Mouse (Mus musculus): ENCODE results near the gene Hoxa5. TPM values are rescaled to one million over a fixed set of nuclear protein-coding genes. Genes with fewer than 3 reads are reported as not detected.

Hoxa5 gene
- polyA plus RNA-seq, 1 experiment from 2014 or later = 0.08 TPM

GRCm38 (mm10) chr6:52191860-52192550 lies 12.4 kb downstream of the Hoxa5 start:
- Histone ChIP-seq H3K27ac (no peak overlapping the region), H3K4me3 (replicated peaks) (peak overlapping the region; percentile 36), H3K27me3 (peaks cover 100% of the 10 kb centered on the region), H3K4me1 (replicated peaks) (peaks cover 10% of the 10 kb centered on the region), H3K9me3 (no peaks in the 10 kb centered on the region), H3K36me3 (no peaks in the 10 kb centered on the region), H3K4me2 (replicated peaks) (peak overlapping the region; percentile 54), H3K9ac (replicated peaks) (no peak overlapping the region)
- ATAC-seq = no peak
- WGBS = 1% methylated on average over 41 of the region's 55 CpGs

- H3K4me1 ChIP-seq (replicated peaks) = peaks cover 10% of the 10 kb centered on the region
- under 1% methylated on average over 67 of the region's 102 CpGs for WGBS
- H3K4me3 ChIP-seq (replicated peaks) = peak within 1 kb of the TSS; percentile 36
- no peak within 1 kb of the TSS for H3K27ac ChIP-seq
- no peak within 1 kb of the TSS for H3K9ac ChIP-seq (replicated peaks)
- H3K4me2 ChIP-seq (replicated peaks) = peak within 1 kb of the TSS; percentile 54
- peaks cover 100% of the 10 kb centered on the region for H3K27me3 ChIP-seq
- H3K9me3 ChIP-seq = no peaks in the 10 kb centered on the region
- H3K36me3 ChIP-seq = no peaks in the 10 kb centered on the region
- ATAC-seq = no peak
These were observed 13.2 kb downstream of the Hoxa5 start, which contains the start of gene Hoxa4 for GRCm38 (mm10) chr6:52190906-52191810. Hoxa4 (minus strand) TSS chr6:52191753.

- Histone ChIP-seq H3K27ac (no peak overlapping the region), H3K9me3 (no peaks in the 10 kb centered on the region), H3K27me3 (peaks cover 100% of the 10 kb centered on the region), H3K4me1 (replicated peaks) (peaks cover 10% of the 10 kb centered on the region), H3K9ac (replicated peaks) (no peak overlapping the region), H3K4me3 (replicated peaks) (no peak overlapping the region), H3K4me2 (replicated peaks) (no peak overlapping the region), H3K36me3 (no peaks in the 10 kb centered on the region)
- under 1% methylated on average over 23 of the region's 23 CpGs for WGBS
- ATAC-seq = no peak
These were observed 14.0 kb downstream of the Hoxa5 start for GRCm38 (mm10) chr6:52190410-52190809.

- Histone ChIP-seq H3K4me1 (replicated peaks) (peaks cover 10% of the 10 kb centered on the region), H3K4me3 (replicated peaks) (no peak overlapping the region), H3K4me2 (replicated peaks) (no peak overlapping the region), H3K9ac (replicated peaks) (no peak overlapping the region), H3K27me3 (peaks cover 100% of the 10 kb centered on the region), H3K27ac (no peak overlapping the region), H3K9me3 (no peaks in the 10 kb centered on the region), H3K36me3 (no peaks in the 10 kb centered on the region)
- ATAC-seq = no peak
- 5% methylated on average over 8 of the region's 8 CpGs for WGBS
These were observed 14.5 kb downstream of the Hoxa5 start for GRCm38 (mm10) chr6:52189909-52190308.

- no peak for ATAC-seq
- H3K4me3 ChIP-seq (replicated peaks) = no peak overlapping the region
These were observed 15.2 kb downstream of the Hoxa5 start for GRCm38 (mm10) chr6:52189172-52189591.

GRCm38 (mm10) chr6:52186500-52186899 lies 17.9 kb downstream of the Hoxa5 start:
- H3K4me2 ChIP-seq (replicated peaks) = no peak overlapping the region
- no peaks in the 10 kb centered on the region for H3K9me3 ChIP-seq
- H3K27ac ChIP-seq = no peak overlapping the region
- peaks cover 7% of the 10 kb centered on the region for H3K4me1 ChIP-seq (replicated peaks)
- H3K36me3 ChIP-seq = no peaks in the 10 kb centered on the region
- no peak for ATAC-seq
- 8% methylated on average over 1 of the region's 1 CpGs for WGBS
- H3K4me3 ChIP-seq (replicated peaks) = no peak overlapping the region
- H3K27me3 ChIP-seq = peaks cover 100% of the 10 kb centered on the region
- H3K9ac ChIP-seq (replicated peaks) = no peak overlapping the region

More at GRCm38 (mm10) chr6:52189172-52189591, 15.2 kb downstream of the Hoxa5 start:
- 7% methylated on average over 5 of the region's 5 CpGs for WGBS
- H3K9me3 ChIP-seq = no peaks in the 10 kb centered on the region
- H3K27me3 ChIP-seq = peaks cover 100% of the 10 kb centered on the region
- no peak overlapping the region for H3K27ac ChIP-seq
- H3K9ac ChIP-seq (replicated peaks) = no peak overlapping the region
- no peak overlapping the region for H3K4me2 ChIP-seq (replicated peaks)
- H3K4me1 ChIP-seq (replicated peaks) = peaks cover 10% of the 10 kb centered on the region
- H3K36me3 ChIP-seq = no peaks in the 10 kb centered on the region

- Histone ChIP-seq H3K9ac (replicated peaks) (no peak overlapping the region), H3K27me3 (peaks cover 100% of the 10 kb centered on the region), H3K4me3 (replicated peaks) (no peak overlapping the region), H3K4me1 (replicated peaks) (peaks cover under 1% of the 10 kb centered on the region; the same call in 1 of the 2 replicates), H3K4me2 (replicated peaks) (no peak overlapping the region), H3K36me3 (no peaks in the 10 kb centered on the region), H3K9me3 (no peaks in the 10 kb centered on the region), H3K27ac (no peak overlapping the region)
- ATAC-seq = no peak
- WGBS = 9% methylated on average over 3 of the region's 3 CpGs
These were observed 18.6 kb downstream of the Hoxa5 start for GRCm38 (mm10) chr6:52185834-52186233.

GRCm38 (mm10) chr6:52185222-52185621 lies 19.2 kb downstream of the Hoxa5 start:
- H3K4me1 ChIP-seq (replicated peaks) = no peaks in the 10 kb centered on the region
- no peak overlapping the region for H3K4me3 ChIP-seq (replicated peaks)
- no peak overlapping the region for H3K27ac ChIP-seq
- H3K9ac ChIP-seq (replicated peaks) = no peak overlapping the region
- H3K9me3 ChIP-seq = no peaks in the 10 kb centered on the region
- H3K4me2 ChIP-seq (replicated peaks) = no peak overlapping the region
- no peaks in the 10 kb centered on the region for H3K36me3 ChIP-seq
- WGBS = under 1% methylated on average over 19 of the region's 19 CpGs
- no peak for ATAC-seq
- H3K27me3 ChIP-seq = peaks cover 100% of the 10 kb centered on the region

- Histone ChIP-seq H3K36me3 (no peaks in the 10 kb centered on the region), H3K9ac (replicated peaks) (no peak overlapping the region), H3K4me1 (replicated peaks) (no peaks in the 10 kb centered on the region), H3K9me3 (no peaks in the 10 kb centered on the region), H3K27me3 (peaks cover 100% of the 10 kb centered on the region), H3K27ac (no peak overlapping the region), H3K4me2 (replicated peaks) (no peak overlapping the region), H3K4me3 (replicated peaks) (no peak overlapping the region)
- 1% methylated on average over 6 of the region's 6 CpGs for WGBS
- no peak for ATAC-seq
These were observed 19.7 kb downstream of the Hoxa5 start for GRCm38 (mm10) chr6:52184668-52185067.

GRCm38 (mm10) chr6:52183311-52184080 lies 20.9 kb downstream of the Hoxa5 start:
- Histone ChIP-seq H3K36me3 (no peaks in the 10 kb centered on the region), H3K9me3 (no peaks in the 10 kb centered on the region), H3K27me3 (peaks cover 100% of the 10 kb centered on the region), H3K4me2 (replicated peaks) (no peak overlapping the region), H3K9ac (replicated peaks) (no peak overlapping the region), H3K4me3 (replicated peaks) (no peak overlapping the region), H3K27ac (no peak overlapping the region), H3K4me1 (replicated peaks) (no peaks in the 10 kb centered on the region)
- ATAC-seq = no peak
- 5% methylated on average over 10 of the region's 10 CpGs for WGBS

- Histone ChIP-seq H3K9me3 (no peaks in the 10 kb centered on the region), H3K27ac (no peak overlapping the region), H3K4me2 (replicated peaks) (no peak overlapping the region), H3K27me3 (peaks cover 100% of the 10 kb centered on the region), H3K9ac (replicated peaks) (no peak overlapping the region), H3K4me3 (replicated peaks) (no peak overlapping the region), H3K36me3 (no peaks in the 10 kb centered on the region), H3K4me1 (replicated peaks) (no peaks in the 10 kb centered on the region)
- WGBS = 7% methylated on average over 1 of the region's 1 CpGs
- no peak for ATAC-seq
These were observed 21.6 kb downstream of the Hoxa5 start for GRCm38 (mm10) chr6:52182793-52183192.
